Mouse (Mus musculus) kidney, embryonic 16.5 days (tissue): ENCODE results near the gene Phf23. TPM values are rescaled to one million over a fixed set of nuclear protein-coding genes. Genes with fewer than 3 reads are reported as not detected.
A peak's percentile ranks its signal among the peaks of the same experiment; 100 is the strongest.

Source experiments
- ATAC-seq: fragments of 200-750 bp; cut with Nextera tagmentation; 2 replicates; pipeline ENCODE4 v1.8.0; 2017; ENCODE audit warnings: moderate TSS enrichment; ENCODE audit not compliant: low FRiP score, low TSS enrichment
- H3K27ac ChIP-seq: fragments of 300-500 bp; sonication (generic); 2 replicates; pipeline ENCODE4 v1.5.1; 2014; ENCODE audit warnings: low read length
- H3K27me3 ChIP-seq: fragments of 300-500 bp; sonication (generic); 2 replicates; pipeline ENCODE4 v1.6.1; 2014; ENCODE audit warnings: low read length, control low read depth, mixed read lengths; ENCODE audit not compliant: insufficient read depth
- H3K36me3 ChIP-seq: fragments of 300-500 bp; sonication (generic); 2 replicates; pipeline ENCODE4 v1.6.1; 2014; ENCODE audit warnings: low read length, control low read depth, mixed read lengths; ENCODE audit not compliant: insufficient read depth
- H3K4me1 ChIP-seq: fragments of 300-500 bp; sonication (generic); 2 replicates; pipeline ENCODE4 v1.6.1; 2014; ENCODE audit warnings: low read length, control low read depth, mixed read lengths; ENCODE audit not compliant: insufficient read depth
- H3K4me2 ChIP-seq: fragments of 300-500 bp; sonication (generic); replicated peaks from 2 replicates; pipeline ENCODE4 v1.6.1; 2014; ENCODE audit warnings: low read depth, low read length
- H3K4me3 ChIP-seq: fragments of 300-500 bp; sonication (generic); 2 replicates; pipeline ENCODE4 v1.5.1; 2014; ENCODE audit warnings: mild to moderate bottlenecking, low read length
- H3K9ac ChIP-seq: fragments of 300-500 bp; sonication (generic); replicated peaks from 2 replicates; pipeline ENCODE4 v1.6.1; 2014; ENCODE audit warnings: low read length
- H3K9me3 ChIP-seq: fragments of 300-500 bp; sonication (generic); 2 replicates; pipeline ENCODE4 v1.6.1; 2016; ENCODE audit warnings: low read length, control low read depth
- WGBS: fragments of 180-500 bp; shearing (Covaris S2); extraction: QIAGEN DNeasy Blood & Tissue Kit; methylation state at CpG from one replicate; pipeline ENCODE4 v1.1.7; 2014; 5-methylcytosine and 5-hydroxymethylcytosine counted together
- polyA plus RNA-seq: library from polyadenylated mRNA; unstranded; fragments of >200 nt; fragmentation: Nextera tagmentation; extraction: Ambion mirVana; gene quantifications from 2 replicates; pipeline ENCODE4 v1.2.1, GENCODE M21; 2015

Gene Phf23
- polyA plus RNA-seq, 1 experiment from 2014 or later: 74.5 TPM

DNA sequence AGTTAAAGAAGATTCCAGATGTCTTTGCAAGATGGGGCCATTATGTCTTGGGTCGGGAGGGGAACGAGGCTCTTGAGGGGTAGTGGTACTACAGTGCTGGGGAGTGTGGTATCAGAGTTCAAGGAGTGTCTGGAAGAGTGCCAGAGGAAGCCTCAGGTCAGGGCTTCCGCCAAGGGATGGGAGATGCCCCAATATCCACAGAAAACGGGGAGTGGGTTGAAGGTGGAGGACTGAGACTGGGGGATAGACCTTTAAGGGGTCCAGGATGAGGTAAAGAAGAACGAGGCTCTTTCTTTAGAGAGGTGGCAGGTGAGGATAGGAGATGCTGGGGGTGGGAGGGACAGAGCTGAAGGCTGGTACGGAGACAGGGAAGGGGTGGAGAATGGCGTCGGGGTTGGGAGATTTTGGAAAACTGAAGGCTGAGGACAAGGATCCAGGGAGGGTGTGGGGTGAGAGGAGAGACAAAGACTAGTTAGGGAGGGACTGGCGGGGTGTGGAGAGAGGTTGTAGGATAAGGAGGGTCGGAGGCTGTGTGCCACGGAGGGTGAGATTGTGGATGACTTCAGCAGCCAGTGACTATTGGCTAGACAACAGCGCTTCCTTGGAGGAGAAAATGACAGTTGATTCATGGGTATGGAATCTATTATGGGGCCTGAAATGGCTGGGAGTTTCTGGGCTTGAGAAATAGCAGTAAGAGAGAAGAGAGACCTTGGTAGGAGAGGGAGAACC lies 33.0 kb downstream of the Phf23 start:
- WGBS: 17% methylated on average over 12 of the region's 12 CpGs
- 0 out of 2 replicates have a peak, but pooled peaks have one; percentile 20 for ATAC-seq
- Histone ChIP-seq H3K4me1 (peaks cover 53% of the 10 kb centered on the region), H3K27ac (peak overlapping the region; percentile 76), H3K36me3 (peaks cover 24% of the 10 kb centered on the region), H3K4me2 (peak overlapping the region; percentile 61), H3K9me3 (no peaks in the 10 kb centered on the region), H3K4me3 (peak overlapping the region; percentile 30), H3K27me3 (no peaks in the 10 kb centered on the region), H3K9ac (peak overlapping the region; percentile 37)

DNA sequence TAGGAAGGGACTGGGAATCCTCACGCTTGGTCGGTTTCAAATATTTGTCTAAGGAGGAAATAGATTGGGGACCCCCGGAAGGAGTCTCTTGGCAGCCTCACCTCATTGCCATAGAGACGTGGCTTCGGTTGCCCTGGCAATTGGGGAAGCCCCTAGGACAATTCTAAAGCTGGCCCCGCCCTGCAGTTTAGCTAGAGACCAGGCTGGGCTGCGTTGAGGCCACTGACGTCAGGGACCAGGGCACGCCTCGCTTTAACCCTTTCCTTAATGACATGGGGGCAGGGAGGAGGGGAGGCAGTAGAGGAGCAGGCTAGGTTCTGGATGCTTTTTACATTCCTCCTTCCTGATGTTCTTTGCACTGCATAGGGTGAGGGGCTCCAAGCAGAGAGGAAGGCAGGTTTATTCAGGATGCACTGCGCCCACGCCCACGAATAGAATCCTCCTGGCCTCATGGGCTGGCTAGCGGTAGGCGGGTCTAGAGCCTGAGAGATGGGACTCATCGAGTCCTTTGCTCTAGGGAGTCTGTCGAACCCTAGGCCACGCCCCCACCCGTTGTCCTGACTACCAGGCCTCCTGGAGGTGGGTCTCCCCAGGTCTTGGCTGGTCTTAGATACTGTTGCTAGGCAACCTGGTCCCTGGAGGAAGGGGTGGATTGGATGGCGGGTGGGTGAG lies 33.7 kb downstream of the Phf23 start:
- no peaks in the 10 kb centered on the region for H3K27me3 ChIP-seq
- no peaks in the 10 kb centered on the region for H3K9me3 ChIP-seq
- H3K4me3 ChIP-seq: peak overlapping the region; percentile 30
- WGBS: under 1% methylated on average over 20 of the region's 20 CpGs
- peak; percentile 68 for ATAC-seq
- peak overlapping the region; percentile 61 for H3K4me2 ChIP-seq
- peaks cover 47% of the 10 kb centered on the region for H3K4me1 ChIP-seq
- peak overlapping the region; percentile 19; the same call in 1 of the 2 replicates for H3K9ac ChIP-seq
- H3K36me3 ChIP-seq: peaks cover 24% of the 10 kb centered on the region
- peak overlapping the region; percentile 76 for H3K27ac ChIP-seq

DNA sequence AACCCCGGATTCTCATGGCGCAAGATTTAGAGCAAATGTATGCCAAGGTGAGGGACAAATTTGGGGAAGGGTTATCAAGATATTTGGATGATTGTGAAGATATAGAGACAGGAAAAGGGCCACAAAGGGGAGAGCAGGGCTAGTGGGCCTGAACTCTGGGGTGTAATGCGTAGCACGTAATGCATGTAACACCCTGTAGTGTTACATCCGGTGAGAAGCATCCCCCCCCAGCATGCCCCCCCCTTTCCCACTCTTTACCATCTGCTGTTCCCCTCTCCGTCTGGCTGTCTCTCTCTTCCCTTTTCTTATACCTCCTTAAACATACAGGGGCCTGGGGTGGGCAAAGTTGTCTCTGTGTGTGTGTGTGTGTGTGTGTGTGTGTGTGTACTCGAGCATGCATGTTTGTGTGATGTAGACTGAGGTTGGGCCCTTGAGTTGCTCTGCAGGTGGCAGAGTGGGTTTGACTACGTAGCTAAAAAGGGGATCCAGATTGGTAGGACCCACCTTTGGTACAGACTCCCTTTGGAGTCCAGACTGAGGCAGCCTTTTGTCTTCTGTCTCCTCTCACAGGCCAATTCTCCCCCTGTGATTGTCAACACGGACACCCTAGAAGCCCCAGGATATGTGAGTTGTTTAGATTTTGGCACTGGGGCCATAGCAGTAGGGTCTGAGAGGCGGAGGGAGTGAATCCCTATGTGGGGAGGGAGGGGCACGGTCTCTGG lies 34.4 kb downstream of the Phf23 start:
- H3K4me3 ChIP-seq: peak overlapping the region; percentile 30; the same call in 1 of the 2 replicates

DNA sequence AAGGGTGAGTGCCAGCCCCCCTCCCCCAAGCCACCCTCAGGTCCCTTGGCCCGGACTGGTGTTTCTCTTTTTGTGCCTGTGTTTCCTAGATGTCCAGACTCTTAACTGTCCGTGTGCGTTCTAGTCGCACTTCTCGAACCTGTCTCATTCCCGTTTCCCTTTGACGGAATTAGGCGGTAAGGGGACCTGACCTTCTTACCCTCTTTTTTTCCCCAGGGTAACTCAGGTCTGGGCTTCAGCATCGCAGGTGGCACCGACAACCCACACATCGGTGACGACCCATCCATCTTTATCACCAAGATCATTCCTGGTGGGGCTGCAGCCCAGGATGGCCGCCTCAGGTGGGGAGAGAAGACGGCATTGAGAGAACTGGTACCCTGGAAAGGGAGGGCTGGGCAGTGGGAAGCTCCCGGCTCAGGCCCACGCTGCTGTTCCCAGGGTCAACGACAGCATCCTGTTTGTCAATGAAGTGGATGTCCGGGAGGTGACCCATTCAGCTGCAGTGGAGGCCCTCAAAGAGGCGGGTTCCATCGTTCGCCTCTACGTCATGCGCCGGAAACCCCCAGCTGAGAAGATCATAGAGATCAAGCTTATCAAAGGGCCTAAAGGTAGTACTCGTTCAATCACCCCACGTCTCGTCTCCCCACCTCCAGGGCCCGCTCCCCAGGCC lies 35.2 kb downstream of the Phf23 start:
- H3K36me3 ChIP-seq: peaks cover 24% of the 10 kb centered on the region

More for the DNA sequence above, 34.4 kb downstream of the Phf23 start:
- 40% methylated on average over 11 of the region's 11 CpGs for WGBS
- peaks cover 24% of the 10 kb centered on the region for H3K36me3 ChIP-seq
- peak overlapping the region; percentile 61 for H3K4me2 ChIP-seq
- H3K9me3 ChIP-seq: no peaks in the 10 kb centered on the region
- peaks cover 46% of the 10 kb centered on the region for H3K4me1 ChIP-seq
- H3K9ac ChIP-seq: no peak overlapping the region
- no peak overlapping the region for H3K27ac ChIP-seq
- no peaks in the 10 kb centered on the region for H3K27me3 ChIP-seq
- 0 out of 2 replicates have a peak, but pooled peaks have one; percentile 12 for ATAC-seq

DNA sequence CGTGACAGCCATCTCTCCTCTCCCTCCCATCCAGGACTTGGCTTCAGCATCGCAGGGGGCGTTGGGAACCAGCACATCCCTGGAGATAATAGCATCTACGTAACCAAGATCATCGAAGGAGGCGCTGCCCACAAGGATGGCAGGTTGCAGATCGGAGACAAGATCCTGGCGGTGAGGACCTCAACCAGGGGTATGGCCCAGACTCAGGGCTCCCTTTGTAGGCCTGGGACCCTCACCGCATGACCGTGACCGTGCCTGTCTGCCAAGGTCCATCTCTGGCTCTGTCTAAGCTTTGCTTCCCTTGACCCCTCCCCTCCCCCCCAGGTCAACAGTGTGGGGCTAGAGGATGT lies 35.7 kb downstream of the Phf23 start:
- no peak for ATAC-seq
- H3K36me3 ChIP-seq: peaks cover 24% of the 10 kb centered on the region

More for the DNA sequence above, 35.2 kb downstream of the Phf23 start:
- H3K4me2 ChIP-seq: no peak overlapping the region
- H3K27ac ChIP-seq: no peak overlapping the region
- H3K9ac ChIP-seq: no peak overlapping the region
- H3K9me3 ChIP-seq: no peaks in the 10 kb centered on the region
- no peak overlapping the region for H3K4me3 ChIP-seq
- ATAC-seq: no peak
- 93% methylated on average over 28 of the region's 28 CpGs for WGBS
- no peaks in the 10 kb centered on the region for H3K27me3 ChIP-seq
- H3K4me1 ChIP-seq: peaks cover 43% of the 10 kb centered on the region

DNA sequence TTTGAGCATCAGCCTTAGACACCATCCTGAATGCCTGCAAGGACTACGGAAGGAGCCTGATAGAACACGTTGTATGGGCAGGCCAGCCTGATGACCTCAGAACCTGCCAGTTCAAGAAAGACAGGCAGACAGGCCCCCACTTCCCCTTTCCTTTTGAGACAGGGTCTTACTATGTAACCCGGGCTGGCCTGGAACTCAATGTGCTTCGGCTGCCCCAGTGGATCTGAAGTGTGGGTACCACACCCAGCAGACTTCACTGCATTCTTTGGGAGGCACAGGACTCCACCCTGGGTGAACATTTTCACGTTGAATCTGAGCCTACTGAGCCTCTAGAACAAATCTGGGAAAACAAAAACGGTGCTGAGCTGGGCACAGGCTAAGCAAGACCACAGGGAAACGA lies 42.6 kb downstream of the Phf23 start:
- H3K4me1 ChIP-seq: no peaks in the 10 kb centered on the region
- no peak overlapping the region for H3K9ac ChIP-seq
- H3K4me2 ChIP-seq: no peak overlapping the region
- H3K4me3 ChIP-seq: no peak overlapping the region
- peaks cover 38% of the 10 kb centered on the region for H3K36me3 ChIP-seq
- no peaks in the 10 kb centered on the region for H3K27me3 ChIP-seq
- ATAC-seq: no peak
- H3K27ac ChIP-seq: no peak overlapping the region
- WGBS: 79% methylated on average over 7 of the region's 7 CpGs
- no peaks in the 10 kb centered on the region for H3K9me3 ChIP-seq

More for the DNA sequence above, 35.7 kb downstream of the Phf23 start:
- H3K9me3 ChIP-seq: no peaks in the 10 kb centered on the region
- H3K9ac ChIP-seq: no peak overlapping the region
- WGBS: 98% methylated on average over 11 of the region's 11 CpGs
- no peaks in the 10 kb centered on the region for H3K27me3 ChIP-seq
- H3K4me2 ChIP-seq: no peak overlapping the region
- H3K27ac ChIP-seq: no peak overlapping the region
- H3K4me1 ChIP-seq: peaks cover 38% of the 10 kb centered on the region
- no peak overlapping the region for H3K4me3 ChIP-seq

DNA sequence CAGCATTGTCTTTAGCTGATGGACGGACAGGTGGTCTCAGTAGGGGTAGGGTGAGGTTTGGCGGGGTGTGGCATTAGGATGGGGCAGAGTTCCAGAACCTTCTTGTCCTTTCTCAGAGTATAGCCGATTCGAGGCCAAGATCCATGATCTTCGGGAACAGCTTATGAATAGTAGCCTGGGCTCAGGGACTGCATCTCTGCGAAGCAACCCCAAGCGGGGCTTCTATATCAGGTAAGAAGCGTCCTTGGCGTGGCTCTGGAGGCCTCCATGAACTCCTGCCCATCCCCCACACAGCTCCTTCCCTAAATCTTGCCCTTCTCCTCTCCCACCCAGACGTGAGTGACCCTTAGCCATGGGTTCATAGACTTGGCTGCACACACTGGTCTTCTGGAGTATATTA lies 44.1 kb downstream of the Phf23 start:
- no peaks in the 10 kb centered on the region for H3K4me1 ChIP-seq
- ATAC-seq: no peak
- no peaks in the 10 kb centered on the region for H3K9me3 ChIP-seq
- no peak overlapping the region for H3K4me3 ChIP-seq
- no peak overlapping the region for H3K9ac ChIP-seq
- 93% methylated on average over 10 of the region's 10 CpGs for WGBS
- no peak overlapping the region for H3K4me2 ChIP-seq
- H3K27ac ChIP-seq: no peak overlapping the region
- H3K27me3 ChIP-seq: no peaks in the 10 kb centered on the region
- peaks cover 37% of the 10 kb centered on the region for H3K36me3 ChIP-seq

DNA sequence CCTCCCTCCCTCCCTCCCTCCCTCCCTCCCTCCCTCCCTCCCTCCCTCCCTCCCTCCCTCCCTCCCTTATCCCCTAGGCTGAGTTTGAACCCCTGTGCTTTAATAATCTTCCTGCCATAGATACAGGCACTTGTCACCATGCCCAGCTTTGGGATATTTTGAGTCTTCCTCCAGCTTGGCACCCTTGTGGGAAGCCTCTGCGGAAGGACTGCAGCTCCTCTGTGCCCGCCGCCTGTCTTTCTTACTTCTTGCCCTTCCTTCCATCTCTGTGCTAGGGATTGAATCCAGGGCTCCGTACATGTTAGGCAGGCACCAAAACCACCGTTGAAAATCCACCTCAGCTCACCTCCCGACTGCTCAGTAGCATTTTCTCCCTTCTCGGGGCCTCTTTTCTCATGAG lies 44.6 kb downstream of the Phf23 start:
- no peaks in the 10 kb centered on the region for H3K9me3 ChIP-seq
- H3K4me2 ChIP-seq: no peak overlapping the region
- no peak overlapping the region for H3K27ac ChIP-seq
- H3K4me1 ChIP-seq: no peaks in the 10 kb centered on the region
- 92% methylated on average over 7 of the region's 7 CpGs for WGBS
- peaks cover 37% of the 10 kb centered on the region for H3K36me3 ChIP-seq
- H3K27me3 ChIP-seq: no peaks in the 10 kb centered on the region
- ATAC-seq: no peak
- H3K4me3 ChIP-seq: no peak overlapping the region
- H3K9ac ChIP-seq: no peak overlapping the region

DNA sequence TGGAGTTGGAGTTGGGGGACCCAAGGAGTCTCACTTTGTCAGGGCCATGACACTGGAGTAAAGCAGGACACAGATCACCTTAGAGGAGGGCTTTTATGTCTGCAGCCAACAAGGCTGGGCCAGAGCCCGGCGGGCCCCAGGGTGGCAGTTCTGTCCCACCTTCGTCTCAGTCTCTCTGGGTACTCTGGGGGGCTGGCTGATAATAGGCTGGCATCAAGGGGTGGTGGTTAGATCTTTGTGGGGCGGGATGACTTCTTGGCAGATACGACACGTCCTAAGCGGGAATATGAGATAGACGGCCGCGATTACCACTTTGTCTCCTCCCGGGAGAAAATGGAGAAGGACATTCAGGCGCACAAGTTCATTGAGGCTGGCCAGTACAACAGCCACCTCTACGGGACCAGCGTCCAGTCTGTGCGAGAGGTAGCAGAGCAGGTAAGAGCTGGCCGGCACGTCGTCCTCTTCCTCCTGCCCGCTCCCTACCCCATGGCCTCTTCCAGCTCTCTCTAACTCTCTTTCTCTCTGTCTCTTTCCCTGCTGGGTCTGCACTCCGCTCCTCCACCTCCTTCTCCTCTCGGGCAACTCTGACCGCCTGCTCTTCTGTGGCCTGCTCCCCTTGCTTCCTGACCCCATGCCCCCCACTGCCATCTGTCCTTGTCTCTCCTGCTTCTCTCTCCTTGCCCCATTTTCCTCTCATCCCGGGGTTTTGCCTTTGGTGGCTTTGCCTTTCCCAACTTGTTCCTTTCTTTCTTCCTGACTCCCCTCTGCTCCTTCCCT lies 46.9 kb downstream of the Phf23 start:
- no peak for ATAC-seq
- WGBS: 86% methylated on average over 23 of the region's 23 CpGs

More for the DNA sequence above, 46.9 kb downstream of the Phf23 start:
- peaks cover 37% of the 10 kb centered on the region for H3K36me3 ChIP-seq
- H3K9me3 ChIP-seq: no peaks in the 10 kb centered on the region
- 0 out of 2 replicates have a peak, but pooled peaks cover 3% of the 10 kb centered on the region for H3K4me1 ChIP-seq
- H3K27ac ChIP-seq: no peak overlapping the region
- no peak overlapping the region for H3K4me3 ChIP-seq
- no peak overlapping the region for H3K4me2 ChIP-seq
- H3K9ac ChIP-seq: no peak overlapping the region
- H3K27me3 ChIP-seq: no peaks in the 10 kb centered on the region
